9 mouse cellular contexts compared by ENCODE assay signal in genomic region chr8:122642071-122642470, GRCm38 (mm10). TPM values are rescaled to one million over a fixed set of nuclear protein-coding genes. Genes with fewer than 3 reads are reported as not detected.
DNase-seq lines count a peak whose midpoint lies in the region; ATAC-seq and TF ChIP-seq lines count a peak whose summit lies in the region.
"Had no signal": no experiment of that assay in that cellular context is flagged by ENCODE, and none has a peak within 500 bp of the region (broad histone marks: within the 10 kb centered on the region; RNA-seq: fewer than 3 reads in every experiment).

No protein-coding gene starts in this region.

- peak overlapping the region; percentile 64 for H3K27ac ChIP-seq in layer of hippocampus, adult 2 months
- no peak overlapping the region for H3K27ac ChIP-seq in forebrain, embryonic 11.5 days (ENCODE audit: low read depth, low read length)

- peaks cover 2% of the 10 kb centered on the region; the same call in 1 of the 2 replicates for H3K4me1 ChIP-seq in forebrain, embryonic 11.5 days (replicated peaks; ENCODE audit: control insufficient read depth, insufficient read depth, low read length)

- DNase-seq in cerebellum, adult 18-20 months, result peak; percentile 57 to 65
- DNase-seq in cerebellum, adult 11 months, result no peak
- DNase-seq in ovary, postnatal 14 days (ENCODE audit: low spot score), result peak; percentile 31
- no peak for DNase-seq in ovary, postnatal 10 days (ENCODE audit: low spot score)
- DNase-seq in layer of hippocampus, adult 2 months (ENCODE audit: low spot score in 2 of 2), result peak; percentile 20 to 49
- peak; percentile 48 to 65 for DNase-seq in right cerebral cortex, postnatal 36 days (ENCODE audit: low spot score in 2 of 2)
- DNase-seq in forebrain, embryonic 11.5 days (ENCODE audit: low spot score), result no peak

- no peak for ATAC-seq in forebrain, embryonic 11.5 days (replicated peaks; ENCODE audit: low FRiP score)
- ATAC-seq in monocyte, adult 5-6 weeks (replicated peaks; ENCODE audit: insufficient number of reproducible peaks, low FRiP score, low TSS enrichment, poor library complexity, severe bottlenecking), result no peak

- H3K9ac ChIP-seq in forebrain, embryonic 11.5 days (ENCODE audit: low read length), result no peak overlapping the region

- WGBS in forebrain, embryonic 11.5 days, result 79% methylated on average over 9 of the region's 9 CpGs

- no peak for TF ChIP-seq CTCF in layer of hippocampus, adult 2 months (conservative IDR thresholded peaks at IDR 0.05)

- no peaks in the 10 kb centered on the region for H3K27me3 ChIP-seq in forebrain, embryonic 11.5 days (ENCODE audit: control insufficient read depth, insufficient read depth, low read length)

- H3K4me3 ChIP-seq in layer of hippocampus, adult 2 months, result no peak overlapping the region
- H3K4me3 ChIP-seq in forebrain, embryonic 11.5 days (ENCODE audit: low read depth, low read length), result no peak overlapping the region

- no peak overlapping the region for H3K4me2 ChIP-seq in forebrain, embryonic 11.5 days (ENCODE audit: low read depth, low read length, severe bottlenecking)

- no peaks in the 10 kb centered on the region for H3K9me3 ChIP-seq in forebrain, embryonic 11.5 days (ENCODE audit: control insufficient read depth, low read length)

- no peaks in the 10 kb centered on the region for H3K36me3 ChIP-seq in forebrain, embryonic 11.5 days (ENCODE audit: control insufficient read depth, insufficient read depth, low read length)

RNA-seq across cellular contexts. Expression of gene Pabpn1l, which starts 19.5 kb away (rescaled TPM):
- under 1 TPM in 1 of 2 experiments, not detected in 1; 0.52 TPM for total RNA-seq in layer of hippocampus, adult 2 months (2021)
- polyA plus RNA-seq in forebrain, embryonic 11.5 days (2014; fragmentation: Nextera tagmentation; extraction: Ambion mirVana), result not detected in 2 replicates
- total RNA-seq in monocyte, adult 5-6 weeks (2017), result not detected in 3 replicates
- total RNA-seq: adrenal gland, postnatal 4 days had no signal

RNA-seq across cellular contexts. Expression of gene Trappc2l, which starts 30.6 kb away (rescaled TPM):
- total RNA-seq in layer of hippocampus, adult 2 months (2021), result 10 to 100 TPM; 77.3 to 88.6 TPM
- 39.3 and 49.9 TPM in 2 replicates for polyA plus RNA-seq in forebrain, embryonic 11.5 days (2014; fragmentation: Nextera tagmentation; extraction: Ambion mirVana)
- total RNA-seq in monocyte, adult 5-6 weeks (2017), result 19.5 to 35.7 TPM (median 20.3 TPM) in 3 replicates

RNA-seq across cellular contexts. Expression of gene Galns, which starts 30.8 kb away (rescaled TPM):
- 10 to 100 TPM; 11.8 to 13.9 TPM for total RNA-seq in layer of hippocampus, adult 2 months (2021)
- polyA plus RNA-seq in forebrain, embryonic 11.5 days (2014; fragmentation: Nextera tagmentation; extraction: Ambion mirVana), result 4.5 and 5.8 TPM in 2 replicates
- 9.9 to 15.0 TPM (median 12.4 TPM) in 3 replicates for total RNA-seq in monocyte, adult 5-6 weeks (2017)

RNA-seq across cellular contexts. Expression of gene Cbfa2t3, which starts 56.8 kb away (rescaled TPM):
- 10 to 100 TPM; 38.0 to 49.8 TPM for total RNA-seq in layer of hippocampus, adult 2 months (2021)
- 6.0 and 7.0 TPM in 2 replicates for polyA plus RNA-seq in forebrain, embryonic 11.5 days (2014; fragmentation: Nextera tagmentation; extraction: Ambion mirVana)
- total RNA-seq in monocyte, adult 5-6 weeks (2017), result 21.2 to 48.6 TPM (median 32.6 TPM) in 3 replicates

Comparison
In these comparisons a context has a peak if more than half of its experiments do, and no peak if none do; other contexts are left out.
1. DNase-seq: peak in cerebellum, adult 18-20 months (2 of 2), ovary, postnatal 14 days (single experiment), layer of hippocampus, adult 2 months (2 of 2) and right cerebral cortex, postnatal 36 days (2 of 2); none in cerebellum, adult 11 months (single experiment), ovary, postnatal 10 days (single experiment) and forebrain, embryonic 11.5 days (single experiment).